Mouse (Mus musculus) CH12.LX (cell line): ENCODE data around the gene Sp3.

Experiments
- CHD1 ChIP-seq: IDR thresholded peaks from 2 replicates; pipeline ENCODE4 v1.6.1; 2012; ENCODE audit warnings: low read depth, low read length, improper control_type of control experiment, inconsistent platforms
- CTCF ChIP-seq, 2 experiments: IDR thresholded peaks in 1 of 2; conservative IDR thresholded peaks in 1 of 2; 2 replicates each; pipeline ENCODE4 v1.5.1; 2011 to 2012; ENCODE audit warnings: low read depth in 2 of 2, low read length in 2 of 2, improper control_type of control experiment in 1 of 2, inconsistent platforms in 1 of 2, mild to moderate bottlenecking in 1 of 2, moderate library complexity in 1 of 2
- EP300 ChIP-seq: IDR thresholded peaks from 2 replicates; pipeline ENCODE4 v1.6.1; 2011; ENCODE audit warnings: low read length, improper control_type of control experiment
- JUND ChIP-seq: conservative IDR thresholded peaks from 2 replicates; pipeline ENCODE4 v1.6.1; 2011; ENCODE audit warnings: low read depth, low read length, improper control_type of control experiment
- MAZ ChIP-seq: IDR thresholded peaks from 2 replicates; pipeline ENCODE4 v1.6.1; 2012; ENCODE audit warnings: low read depth, mild to moderate bottlenecking, inconsistent platforms, low read length, improper control_type of control experiment, moderate library complexity
- MEF2A ChIP-seq: IDR thresholded peaks from 2 replicates; pipeline ENCODE4 v1.6.1; 2014; ENCODE audit warnings: low read depth, mild to moderate bottlenecking, inconsistent platforms, low read length, improper control_type of control experiment, borderline replicate concordance
- MYC ChIP-seq: IDR thresholded peaks from 2 replicates; pipeline ENCODE4 v1.6.1; 2011; ENCODE audit warnings: low read depth, mild to moderate bottlenecking, improper control_type of control experiment, low read length
- NELFE ChIP-seq: IDR thresholded peaks from 2 replicates; pipeline ENCODE4 v1.6.1; 2011; ENCODE audit warnings: low read depth, low read length, improper control_type of control experiment
- POLR2A ChIP-seq: IDR thresholded peaks from 2 replicates; pipeline ENCODE4 v1.6.1; 2011; ENCODE audit warnings: low read depth, mild to moderate bottlenecking, improper control_type of control experiment, low read length
- POLR2AphosphoS2 ChIP-seq: IDR thresholded peaks from 2 replicates; pipeline ENCODE4 v1.6.1; 2011; ENCODE audit warnings: low read depth, low read length, improper control_type of control experiment
- RAD21 ChIP-seq: IDR thresholded peaks from 2 replicates; pipeline ENCODE4 v1.6.1; 2011; ENCODE audit warnings: low read depth, mild to moderate bottlenecking, low read length, improper control_type of control experiment, moderate library complexity
- TBP ChIP-seq: conservative IDR thresholded peaks from 2 replicates; pipeline ENCODE4 v1.6.1; 2011; ENCODE audit warnings: low read depth, low read length, improper control_type of control experiment
- USF1 ChIP-seq: IDR thresholded peaks from 2 replicates; pipeline ENCODE4 v1.6.1; 2014; ENCODE audit warnings: low read depth, mild to moderate bottlenecking, inconsistent platforms, low read length, improper control_type of control experiment

GRCm38 (mm10) chr2:72985516-72985915, 5.3 kb upstream of the Sp3 start:
- TF ChIP-seq MYC (no peak), CTCF (conservative IDR thresholded peaks at IDR 0.05 in 1 of 2, IDR thresholded peaks at IDR 0.05 in 1 of 2; ENCODE audit: low read depth in 2 of 2, low read length in 2 of 2) (no peak), EP300 (no peak), TBP (no peak), USF1 (no peak), CHD1 (no peak), MEF2A (no peak), NELFE (no peak), POLR2A (no peak), MAZ (no peak), JUND (no peak), POLR2AphosphoS2 (no peak), RAD21 (no peak)
